Mouse (Mus musculus) liver, adult 2 months (tissue): ENCODE data around the gene Parva.

Experiments
- CTCF ChIP-seq: fragments of 200-500 bp; IDR thresholded peaks from 2 replicates; pipeline ENCODE4 v1.5.1; 2011; ENCODE audit warnings: low read depth, low read length, control low read depth
- POLR2A ChIP-seq: fragments of 200-500 bp; IDR thresholded peaks from 2 replicates; pipeline ENCODE4 v1.6.1; 2011; ENCODE audit warnings: low read length, control low read depth; ENCODE audit not compliant: insufficient read depth; ENCODE audit errors: extremely low read depth

- no peak for TF ChIP-seq CTCF
- TF ChIP-seq POLR2A, result no peak
Observed at GRCm38 (mm10) chr7:112444152-112444984, 17.1 kb downstream of the Parva start.
